Mouse (Mus musculus) A20 (cell line): ENCODE results near the gene Fkbp15.

Experiments used
- DNase-seq: peaks from one replicate; pipeline ENCODE4 v3.0.0-alpha.2; 2011; ENCODE audit warnings: low read depth, low spot score

The Fkbp15 gene

DNA sequence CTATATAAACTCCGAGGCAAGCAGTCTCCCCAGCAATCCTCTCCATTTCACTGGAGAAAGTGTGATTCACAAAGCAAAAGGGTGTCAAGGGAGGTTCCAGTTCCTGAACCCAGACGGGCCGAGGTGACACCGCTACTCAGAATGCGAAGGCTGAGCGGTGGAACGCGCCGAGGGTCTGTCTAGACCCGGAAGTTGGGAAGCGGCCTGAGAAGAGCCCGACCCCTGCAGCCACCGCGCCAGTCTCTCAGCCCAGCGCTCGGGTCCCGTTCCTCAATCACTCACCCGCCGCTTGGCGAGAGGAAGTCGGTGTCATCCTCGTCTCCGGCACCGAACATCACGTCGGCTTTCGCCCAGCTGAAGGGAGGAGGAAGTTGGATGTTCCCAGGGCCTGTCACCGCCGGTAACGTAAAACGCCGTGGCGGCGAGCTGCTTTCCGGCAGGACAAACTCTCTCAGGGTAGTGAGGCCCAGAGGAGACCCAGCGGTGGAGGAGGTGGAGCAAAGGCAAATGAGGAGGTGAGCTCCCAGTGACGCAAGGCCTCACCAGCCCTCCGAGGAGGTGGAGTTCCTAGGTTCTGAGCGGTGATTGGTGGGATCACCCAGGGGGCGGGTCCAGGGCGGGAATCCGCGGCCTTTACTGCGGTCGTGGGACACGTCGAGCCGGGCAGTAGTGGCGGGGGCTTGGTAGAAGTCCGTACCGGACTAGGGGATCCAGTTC, at the start of gene Fkbp15, which contains the start of gene Slc31a1:
Gene Fkbp15, minus strand, starts transcription at position 461 of the 717 bp plus-strand sequence.
Gene Slc31a1, plus strand, starts transcription at position 640 of the 717 bp plus-strand sequence.
- peak; percentile 99 for DNase-seq

DNA sequence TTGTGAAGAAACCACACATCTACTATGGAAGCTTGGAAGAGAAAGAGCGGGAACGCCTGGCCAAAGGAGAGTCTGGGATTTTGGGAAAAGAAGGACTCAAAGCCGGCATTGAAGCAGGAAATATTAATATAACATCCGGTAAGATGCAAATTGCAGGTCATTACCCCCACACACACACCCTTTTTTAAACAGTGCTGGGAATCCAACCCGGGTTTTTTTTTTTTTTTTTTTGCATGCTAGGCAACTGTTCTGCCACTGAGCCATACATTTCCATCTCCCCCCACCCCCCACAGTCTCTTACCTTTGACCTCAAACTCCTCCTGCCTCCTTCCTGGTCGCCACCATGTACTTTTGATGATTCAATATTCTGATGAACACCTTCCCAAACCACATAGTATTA, 49.3 kb upstream of the Fkbp15 start:
- peak; percentile 20 for DNase-seq

DNA sequence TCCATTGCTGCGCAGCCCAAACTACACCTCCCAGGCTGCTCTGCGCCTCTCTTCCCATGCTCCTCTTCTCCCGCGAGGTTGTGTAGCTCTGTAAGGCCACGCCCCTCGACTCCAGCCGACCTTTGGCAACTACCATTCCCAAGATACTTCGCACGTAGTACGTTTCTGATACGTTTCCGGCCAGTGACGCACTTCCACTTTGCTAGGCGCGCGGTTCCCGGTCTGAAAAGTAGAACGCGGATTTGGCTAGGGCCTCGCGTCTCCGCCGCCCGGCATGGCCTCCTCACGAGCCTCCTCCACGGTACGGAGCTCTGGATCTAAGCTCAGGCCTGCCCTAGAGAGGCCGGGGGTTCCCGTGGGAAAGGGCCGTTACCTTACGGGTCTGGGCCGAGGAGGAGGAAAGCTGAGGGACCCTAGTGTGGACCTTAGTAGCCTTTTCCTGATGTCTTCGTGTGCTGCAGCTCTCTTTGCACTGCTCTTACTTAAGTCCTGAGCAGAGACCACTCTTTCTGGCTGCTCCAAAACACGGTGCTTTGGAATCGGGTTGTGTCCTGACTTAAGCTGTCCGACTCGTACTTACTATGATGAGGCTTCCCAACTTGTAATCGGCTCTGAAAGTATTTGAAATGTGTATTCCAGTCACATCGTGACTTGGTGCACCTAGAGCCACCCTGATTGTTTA, 48.4 kb upstream of the Fkbp15 start, which contains the start of the genes Cdc26 and Prpf4:
Gene Cdc26, minus strand, starts transcription at position 42 of the 682 bp plus-strand sequence.
Gene Prpf4, plus strand, starts transcription at position 197 of the 682 bp plus-strand sequence.
- DNase-seq, result peak; percentile 98

DNA sequence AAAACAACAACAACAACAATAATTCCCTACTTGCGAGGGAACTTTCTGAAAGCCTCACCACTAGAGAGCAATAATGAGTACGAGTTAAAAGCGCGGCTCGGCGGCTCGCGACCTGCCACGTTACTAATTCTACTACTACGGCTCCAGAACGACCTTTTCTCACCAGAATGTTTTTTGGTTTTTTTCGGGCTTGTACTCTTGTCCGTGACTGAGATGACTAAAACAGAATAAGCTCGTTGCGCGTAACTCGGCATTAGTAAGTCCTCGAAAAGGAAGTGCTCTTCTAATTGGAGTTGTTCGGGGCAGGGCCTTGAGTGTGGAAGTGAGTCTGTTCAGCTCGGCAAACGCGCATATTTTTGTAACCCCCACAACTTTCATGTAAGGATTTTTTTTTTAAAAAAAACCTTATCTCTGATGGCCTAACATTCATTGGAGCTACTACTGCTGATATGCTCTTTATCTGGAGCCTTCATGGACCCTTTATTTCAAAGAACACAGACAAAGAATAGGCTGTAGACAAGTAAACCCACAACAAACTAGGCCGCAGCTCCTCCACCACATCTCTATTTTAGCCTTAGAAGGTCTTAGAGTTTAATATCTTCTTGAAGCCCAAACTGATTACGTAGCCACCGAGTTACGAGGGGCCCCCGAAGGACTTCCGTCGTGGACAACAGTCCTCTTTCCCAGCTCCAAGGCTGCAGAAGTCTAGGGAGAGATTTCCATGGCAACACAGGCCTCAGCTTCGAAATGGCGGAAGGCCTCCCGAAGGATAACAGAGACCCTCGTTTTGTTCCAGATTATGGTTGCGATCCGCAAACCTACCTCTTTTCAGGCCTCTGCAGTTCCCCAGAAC, 47.6 kb upstream of the Fkbp15 start:
- peak; percentile 69 for DNase-seq

DNA sequence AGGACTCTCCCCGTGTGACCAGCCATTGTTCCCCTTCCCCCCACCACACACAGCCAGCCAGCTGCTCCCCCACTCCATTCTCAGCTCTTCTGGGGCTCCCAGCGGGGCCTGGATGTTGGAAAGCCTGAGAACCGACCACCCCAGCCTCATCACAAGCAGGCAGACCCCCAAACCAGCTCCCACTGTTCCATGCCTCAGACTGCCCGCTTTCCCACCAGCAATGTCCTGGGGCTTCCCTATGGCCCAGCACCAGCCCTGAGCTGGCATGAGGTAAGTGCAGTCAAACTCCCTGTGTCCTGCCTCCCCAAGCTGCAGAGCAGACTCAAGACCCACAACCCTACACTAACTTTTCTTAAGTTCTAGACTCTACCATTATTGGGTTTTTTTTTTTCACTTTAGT, 45.8 kb upstream of the Fkbp15 start:
- DNase-seq, result no peak

DNA sequence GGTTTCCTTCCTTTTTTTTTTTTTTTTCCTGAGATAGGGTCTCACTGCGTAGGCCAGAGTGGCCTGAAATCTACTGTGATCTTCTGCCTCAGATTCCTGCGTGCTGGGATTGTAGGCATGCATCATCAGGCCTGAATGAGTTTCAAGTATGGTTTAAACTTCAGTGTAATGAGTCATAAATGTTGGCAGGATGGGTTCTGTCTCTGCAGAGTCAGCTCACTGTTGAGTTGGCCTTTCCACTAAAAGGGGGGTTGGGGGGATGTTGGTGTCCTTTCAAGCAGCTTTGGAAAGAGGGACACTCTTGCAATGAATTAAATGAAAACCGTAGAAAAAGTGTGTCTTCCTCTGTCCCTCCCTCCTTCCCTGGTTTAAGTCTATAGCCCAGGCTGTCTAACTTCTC, 38.6 kb upstream of the Fkbp15 start:
- no peak for DNase-seq

DNA sequence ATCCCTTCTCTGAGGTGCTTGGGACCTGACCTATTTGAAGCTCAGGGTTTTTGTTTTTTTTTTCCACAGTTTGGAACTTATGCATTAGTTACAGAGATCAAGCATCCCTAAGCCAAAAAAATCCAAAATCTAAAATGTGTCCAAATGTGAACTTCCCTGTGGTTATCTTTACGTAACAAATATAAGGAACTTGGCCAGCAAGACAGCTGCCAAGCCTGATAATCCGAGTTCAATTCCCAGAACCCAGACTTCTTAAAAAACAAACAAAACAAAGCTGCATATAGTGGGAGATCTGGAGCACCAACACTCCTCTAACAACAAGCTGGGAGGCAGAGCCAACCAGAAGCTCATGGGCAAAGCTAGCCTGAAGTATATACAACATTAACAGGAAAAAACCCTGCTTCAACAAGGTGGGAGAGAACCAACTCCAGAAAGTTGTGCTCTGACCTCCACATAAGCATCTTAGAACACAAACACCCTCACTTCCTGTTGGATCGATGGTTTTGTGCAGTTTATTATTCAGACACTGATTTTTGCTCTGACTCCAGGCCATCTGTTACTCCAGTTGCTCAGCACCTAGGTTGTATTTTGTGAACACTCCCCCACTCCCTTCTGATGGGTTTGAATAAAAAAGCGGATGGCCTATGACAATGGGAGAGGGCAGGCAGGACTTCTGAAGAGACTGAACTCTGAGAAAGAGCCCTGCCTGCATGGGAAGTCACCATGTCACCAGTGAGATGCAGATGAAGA, 37.4 kb upstream of the Fkbp15 start:
- DNase-seq, result no peak

DNA sequence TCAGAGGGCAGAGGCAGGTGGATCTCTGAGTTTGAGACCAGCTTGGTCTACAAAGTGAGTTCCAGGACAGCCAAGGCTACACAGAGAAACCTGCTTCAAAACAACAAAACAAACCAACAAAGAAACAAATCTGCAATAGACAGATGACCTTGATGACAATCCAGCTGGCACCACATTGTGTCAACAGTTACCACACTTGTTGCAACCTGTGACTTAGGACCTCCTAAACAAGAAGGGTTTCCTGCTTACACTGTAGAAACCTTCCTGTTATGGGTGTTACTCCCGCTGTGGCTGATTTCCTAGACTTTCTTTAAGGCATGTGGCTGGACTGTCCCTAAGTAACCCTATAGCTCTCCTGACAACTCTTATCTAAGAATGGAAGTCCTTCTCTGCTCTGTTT, 35.5 kb upstream of the Fkbp15 start:
- DNase-seq, result no peak

DNA sequence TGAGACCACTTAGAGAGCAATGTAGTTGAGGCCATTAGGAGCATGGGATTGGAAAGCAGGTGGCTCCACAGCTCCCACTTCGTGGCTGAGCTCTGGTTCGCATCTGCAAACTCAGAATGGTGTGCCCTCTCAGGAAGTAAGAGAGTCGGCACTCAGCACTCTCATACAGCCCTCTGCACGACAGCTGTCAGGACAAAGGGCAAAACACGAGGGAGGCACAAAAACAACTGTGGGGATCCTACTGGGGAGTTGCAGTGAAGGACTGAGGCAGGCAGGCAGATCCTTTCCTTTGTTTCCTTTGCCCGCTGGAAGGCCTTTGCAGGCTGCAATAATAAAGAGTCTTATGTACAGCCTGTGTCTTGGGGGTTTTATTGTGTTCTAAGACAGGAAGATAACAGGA, 33.1 kb upstream of the Fkbp15 start:
- DNase-seq, result no peak

DNA sequence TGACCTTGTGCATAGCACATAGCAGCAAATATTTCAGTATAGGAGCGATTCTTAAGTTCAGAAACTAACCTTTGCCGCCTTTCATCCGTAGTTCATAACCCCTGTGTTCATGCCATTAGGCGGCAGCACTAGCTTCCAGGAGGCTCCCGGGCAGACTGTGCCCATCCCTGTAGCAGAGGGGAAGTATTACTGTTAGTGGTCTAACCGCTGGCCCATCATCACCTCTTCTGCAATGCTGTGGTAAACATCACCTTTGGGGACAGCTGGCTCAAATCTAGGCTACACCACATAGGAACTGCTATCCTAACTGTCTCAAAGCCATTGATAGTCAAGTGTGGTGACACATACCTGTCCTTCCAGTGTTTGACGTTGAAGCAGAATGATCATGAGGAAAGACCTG, 31.5 kb upstream of the Fkbp15 start:
- DNase-seq, result no peak

DNA sequence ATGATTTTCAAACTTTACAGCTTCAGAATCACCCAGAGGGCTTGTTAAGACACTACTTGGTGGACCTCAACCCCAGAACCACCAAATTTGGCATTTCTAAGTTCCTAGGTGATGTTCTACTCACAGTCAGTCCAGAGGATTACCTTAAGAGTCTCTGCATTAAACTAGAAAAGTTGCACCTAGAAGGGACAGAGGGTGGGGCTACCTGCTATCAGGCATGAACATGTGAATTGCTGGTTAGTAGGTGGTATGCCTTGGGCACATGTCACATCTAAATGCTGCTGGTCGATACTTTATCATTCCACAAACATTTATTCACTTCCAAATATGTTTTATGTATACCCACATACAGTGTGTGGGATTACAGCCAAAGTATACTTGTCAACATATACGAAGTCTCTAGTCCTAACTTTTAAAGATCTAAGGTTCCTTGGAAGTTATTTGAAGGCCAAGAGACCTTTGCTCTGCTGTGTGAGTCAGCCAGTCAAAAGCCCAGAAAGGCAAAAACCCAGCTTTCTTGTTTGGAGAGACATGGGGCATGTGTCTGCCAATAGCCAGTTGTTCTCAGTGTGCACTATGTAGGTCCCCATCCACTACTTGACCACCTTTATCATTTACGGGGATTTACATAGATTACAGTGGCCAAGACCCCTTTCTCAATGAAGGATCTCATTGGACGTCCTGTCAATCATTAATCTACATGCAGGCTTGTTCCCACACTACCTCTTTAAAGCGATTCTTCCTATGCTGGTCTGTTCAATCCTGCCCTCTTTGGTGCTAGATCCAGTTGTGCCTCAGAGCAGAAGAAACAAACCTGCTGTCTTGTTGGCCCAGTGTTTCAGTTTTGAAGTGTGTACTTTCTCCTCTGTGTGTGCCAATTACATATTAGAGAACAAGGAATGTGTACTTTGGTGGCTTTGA, 29.5 kb upstream of the Fkbp15 start:
- no peak for DNase-seq

DNA sequence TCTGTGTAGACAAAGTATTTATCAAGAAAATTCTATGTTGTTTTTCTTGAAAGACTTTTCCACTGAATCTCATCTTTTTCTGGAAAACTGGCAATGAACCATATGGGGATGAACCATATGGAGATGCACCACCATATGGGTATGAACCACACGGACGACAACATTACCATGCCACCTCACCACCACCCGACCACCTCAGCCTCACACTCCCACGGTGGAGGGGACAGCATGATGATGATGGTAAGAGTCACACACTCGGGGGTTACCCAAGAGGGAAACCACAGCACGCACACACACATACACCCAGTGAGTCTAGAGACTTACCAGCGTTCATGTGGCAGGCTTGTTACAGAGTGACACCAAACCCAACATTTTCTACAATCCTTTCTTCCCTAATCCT, 25.1 kb upstream of the Fkbp15 start:
- DNase-seq, result no peak

DNA sequence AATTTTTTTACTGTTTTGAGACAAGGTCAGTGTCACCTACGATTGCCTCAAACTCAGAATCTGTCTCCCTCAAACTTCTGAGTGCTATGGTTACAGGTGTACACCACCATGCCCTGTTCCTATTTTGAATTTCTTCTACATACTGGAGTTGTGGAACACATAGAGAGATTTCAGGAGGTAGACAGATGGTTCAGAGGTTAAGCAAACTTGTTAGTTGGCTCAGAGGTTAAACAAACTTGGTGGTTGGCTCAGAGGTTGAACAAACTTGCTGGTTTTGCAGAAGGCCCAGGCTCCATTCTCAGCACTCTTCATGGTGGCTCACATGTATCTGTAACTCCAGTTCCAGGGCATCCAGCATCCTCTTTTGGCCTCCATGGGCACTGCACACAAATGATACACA, 23.8 kb upstream of the Fkbp15 start:
- DNase-seq, result no peak

DNA sequence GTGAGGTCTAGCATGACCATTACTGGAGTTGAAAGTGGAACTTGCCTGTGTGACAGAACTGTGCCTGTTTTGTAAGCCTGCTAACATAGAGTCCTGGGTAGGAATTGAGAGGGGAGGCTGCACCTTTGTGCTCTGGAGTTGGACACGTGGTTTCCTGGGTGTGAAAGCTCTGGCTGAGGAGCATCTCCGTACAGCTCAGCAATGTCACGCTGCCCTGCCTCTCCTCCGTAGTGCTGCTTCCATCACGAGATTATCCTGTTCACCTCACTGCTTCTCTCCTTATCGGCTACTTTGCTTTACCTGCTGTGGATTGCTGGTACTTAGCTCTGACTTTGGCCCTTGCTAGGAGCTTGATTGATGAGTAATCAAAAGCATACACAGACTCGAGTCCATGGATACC, 23.4 kb upstream of the Fkbp15 start:
- DNase-seq, result no peak

DNA sequence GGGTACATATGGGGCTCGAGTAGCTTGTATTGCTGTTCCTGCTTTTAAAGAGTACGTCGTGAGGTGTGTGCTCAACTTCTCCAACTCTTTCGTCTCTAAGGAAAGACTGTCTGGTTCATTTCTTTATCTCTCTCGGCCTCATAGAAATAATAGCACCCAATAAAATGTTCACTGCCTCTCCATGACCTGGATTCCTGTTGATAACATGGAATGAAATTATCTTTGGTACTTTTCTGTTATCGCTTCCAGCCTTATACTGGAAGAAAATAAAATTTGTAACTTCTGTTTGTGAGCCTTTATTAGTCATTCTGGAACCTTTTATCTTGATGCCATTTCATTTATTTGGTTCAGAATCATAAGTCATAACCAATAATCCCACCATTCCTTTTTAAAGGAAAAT, 22.9 kb upstream of the Fkbp15 start:
- no peak for DNase-seq

DNA sequence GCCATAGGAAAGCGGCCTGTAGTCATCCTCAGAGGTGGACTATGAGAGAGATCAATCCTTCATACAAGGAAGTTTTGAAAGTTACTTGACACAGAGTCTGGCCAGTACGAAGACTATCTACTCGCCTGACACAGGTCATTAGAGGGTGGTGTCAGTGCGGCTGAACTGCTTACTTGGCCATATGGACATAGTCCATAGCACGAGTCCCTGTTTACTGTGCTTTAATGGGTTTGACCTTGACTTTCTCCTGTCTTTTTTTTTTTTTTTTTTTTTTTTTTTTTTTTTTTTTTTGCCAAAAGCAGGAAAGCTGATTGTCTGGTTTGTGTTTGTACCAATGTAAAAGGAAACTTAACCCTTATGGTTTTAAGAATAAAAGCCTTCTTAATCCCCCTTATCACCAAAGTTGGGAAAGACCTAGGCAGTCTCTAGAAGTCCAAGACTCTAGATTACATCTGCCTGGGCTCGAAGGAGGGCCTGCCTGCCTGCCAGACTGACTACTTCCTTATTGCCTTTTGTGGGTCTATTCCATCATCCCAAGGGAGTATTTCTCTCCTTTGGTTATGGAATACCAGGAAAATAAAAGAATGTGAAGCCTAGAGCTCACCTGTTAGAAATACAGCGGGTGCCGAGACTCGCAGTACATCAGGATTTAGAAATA, 19.5 kb upstream of the Fkbp15 start:
- no peak for DNase-seq

DNA sequence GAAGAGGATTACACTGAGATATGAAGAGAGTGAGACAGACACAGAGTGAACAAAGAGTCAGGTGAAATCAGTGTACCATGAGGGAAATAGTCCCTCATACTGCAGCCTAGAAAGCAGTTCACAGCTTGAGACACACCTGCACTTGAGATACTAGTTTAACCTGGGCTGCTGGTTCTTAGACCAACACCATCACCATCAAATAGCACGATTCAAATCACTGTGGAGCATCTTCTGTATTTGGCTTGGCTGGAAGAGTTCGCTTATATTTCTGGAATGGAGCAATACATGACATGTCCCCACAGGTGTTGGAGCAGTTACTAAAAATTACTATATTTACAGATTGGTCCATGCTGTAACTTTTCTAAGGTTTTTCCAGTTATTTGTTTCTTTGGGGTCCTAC, 15.8 kb upstream of the Fkbp15 start:
- DNase-seq, result no peak

DNA sequence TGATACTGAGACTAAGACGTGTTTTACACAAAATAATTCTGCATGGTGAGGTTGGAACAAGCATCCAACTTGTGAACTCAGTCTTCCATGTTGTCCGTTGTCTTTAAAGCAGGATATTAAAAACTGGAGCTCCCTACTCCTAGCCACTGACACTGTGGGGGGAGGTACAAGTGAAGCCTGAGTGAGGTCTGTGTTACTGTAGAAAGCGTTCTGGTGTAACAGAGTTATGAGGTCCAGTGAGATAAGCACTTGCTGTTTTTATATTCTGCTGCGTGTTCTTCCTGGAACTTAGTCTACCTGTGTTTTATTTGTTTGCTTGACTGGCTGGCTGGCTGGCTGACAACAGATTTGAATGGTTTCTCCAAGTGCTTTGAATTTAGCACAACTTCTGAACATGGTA, 14.0 kb upstream of the Fkbp15 start:
- DNase-seq, result no peak

DNA sequence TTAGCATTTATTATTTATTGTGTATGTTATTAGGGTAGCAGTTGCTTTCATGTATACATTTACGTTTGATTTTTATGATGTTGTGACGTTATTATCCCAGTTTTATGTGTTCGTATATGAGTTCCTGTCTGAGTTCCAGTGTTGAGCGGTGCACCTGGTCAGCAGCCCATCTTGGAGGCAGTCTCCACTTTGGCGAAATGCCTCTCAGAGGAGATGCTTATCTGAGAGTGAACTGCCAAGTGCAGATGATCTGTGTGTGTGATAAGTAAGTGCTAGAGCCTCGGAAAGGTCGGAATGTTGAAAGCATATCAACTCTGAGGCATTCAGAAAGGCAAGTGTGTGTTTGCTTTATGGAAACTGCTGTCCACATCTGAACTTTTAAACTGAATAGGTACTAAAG, 13.3 kb upstream of the Fkbp15 start:
- no peak for DNase-seq
